Mouse (Mus musculus): Measurements from ENCODE around the gene Zc3h12b. TPM values are rescaled to one million over a fixed set of nuclear protein-coding genes. Genes with fewer than 3 reads are reported as not detected.

The Zc3h12b gene
- total RNA-seq, 1 experiment, result 0.62 TPM

DNA sequence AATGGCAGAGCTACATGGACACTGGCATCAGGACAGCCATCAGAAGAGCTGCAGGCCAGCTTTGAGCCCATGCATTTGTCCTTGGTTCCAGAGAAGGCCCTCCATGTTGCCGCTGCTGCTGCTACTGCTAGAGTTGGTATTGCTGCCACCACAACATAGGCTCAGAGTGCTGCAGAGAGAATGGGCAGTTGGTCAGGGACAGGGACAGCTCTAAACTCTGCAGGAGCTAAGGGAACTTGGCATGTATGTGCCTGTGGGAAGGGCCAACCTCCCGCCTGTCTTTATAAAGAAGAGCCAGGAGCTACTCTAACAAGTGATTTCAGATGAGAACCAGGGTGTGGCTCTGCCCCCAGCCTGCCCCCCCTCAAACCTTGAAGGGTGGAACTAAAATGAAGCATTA lies 224.0 kb downstream of the Zc3h12b start:
- H3K36me3 ChIP-seq (ENCODE audit: control insufficient read depth, insufficient read depth, low read length, poor library complexity, severe bottlenecking), result peaks cover 8% of the 10 kb centered on the region
- H3K27ac ChIP-seq (ENCODE audit: insufficient read depth, low read depth, low read length, poor library complexity, severe bottlenecking), result no peak overlapping the region
- H3K4me3 ChIP-seq (ENCODE audit: insufficient read depth in 1 of 2, low read depth in 1 of 2, low read length in 2 of 2, poor library complexity in 1 of 2, severe bottlenecking in 1 of 2), result no peak overlapping the region
- H3K9me3 ChIP-seq (ENCODE audit: control insufficient read depth, insufficient read depth, low read depth, low read length), result no peaks in the 10 kb centered on the region
- no peaks in the 10 kb centered on the region for H3K4me1 ChIP-seq (ENCODE audit: control insufficient read depth in 2 of 2, insufficient read depth in 2 of 2, low read length in 2 of 2, poor library complexity in 1 of 2)
- no peak for DNase-seq (ENCODE audit: low read depth, low spot score)
- TF ChIP-seq HCFC1 (IDR thresholded peaks at IDR 0.05; ENCODE audit: borderline replicate concordance, insufficient read depth, low read length) (no peak), ZNF384 (IDR thresholded peaks at IDR 0.05; ENCODE audit: low read depth, low read length) (no peak), ZC3H11A (IDR thresholded peaks at IDR 0.05; ENCODE audit: borderline replicate concordance, low read depth, low read length) (no peak), MAFK (IDR thresholded peaks at IDR 0.05; ENCODE audit: insufficient read depth, low read depth, low read length) (no peak), CHD2 (IDR thresholded peaks at IDR 0.05; ENCODE audit: low read depth, low read length) (no peak)
- no peak overlapping the region for H3K9ac ChIP-seq (ENCODE audit: insufficient read depth, low read depth, low read length, poor library complexity, severe bottlenecking)
- in situ Hi-C loops (cut with MboI; ENCODE audit: low sequenced_read_pairs in 2 of 2, unreplicated experiment in 2 of 2), result no loop called here

DNA sequence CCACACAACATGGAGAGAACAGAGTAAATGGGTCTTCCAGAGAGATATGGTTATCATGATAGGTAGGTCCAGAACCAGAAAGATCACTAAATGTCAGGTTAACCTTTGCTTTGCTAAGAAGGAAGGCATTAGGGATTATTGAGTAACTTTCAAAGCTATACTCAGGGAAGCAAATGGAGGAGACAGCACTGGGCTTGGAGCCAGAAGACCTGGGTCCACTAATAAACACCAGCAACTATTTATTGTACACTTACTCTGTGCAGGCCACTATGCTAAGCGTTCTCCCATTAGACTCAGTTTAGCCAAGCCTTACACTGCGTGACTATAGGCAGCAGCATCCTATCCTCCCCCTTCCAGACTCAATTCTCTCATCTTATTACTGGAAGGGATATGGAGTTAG lies 234.0 kb downstream of the Zc3h12b start:
- Histone ChIP-seq H3K9ac (ENCODE audit: insufficient read depth, low read depth, low read length, poor library complexity, severe bottlenecking) (no peak overlapping the region), H3K9me3 (ENCODE audit: control insufficient read depth, insufficient read depth, low read depth, low read length) (no peaks in the 10 kb centered on the region), H3K36me3 (ENCODE audit: control insufficient read depth, insufficient read depth, low read length, poor library complexity, severe bottlenecking) (peaks cover 15% of the 10 kb centered on the region), H3K27ac (ENCODE audit: insufficient read depth, low read depth, low read length, poor library complexity, severe bottlenecking) (no peak overlapping the region), H3K4me1 (ENCODE audit: control insufficient read depth in 2 of 2, insufficient read depth in 2 of 2, low read length in 2 of 2, poor library complexity in 1 of 2) (no peaks in the 10 kb centered on the region), H3K4me3 (ENCODE audit: insufficient read depth in 1 of 2, low read depth in 1 of 2, low read length in 2 of 2, poor library complexity in 1 of 2, severe bottlenecking in 1 of 2) (no peak overlapping the region)
- no peak for TF ChIP-seq CHD2 (IDR thresholded peaks at IDR 0.05; ENCODE audit: low read depth, low read length)
- no peak for TF ChIP-seq HCFC1 (IDR thresholded peaks at IDR 0.05; ENCODE audit: borderline replicate concordance, insufficient read depth, low read length)
- no peak for TF ChIP-seq ZNF384 (IDR thresholded peaks at IDR 0.05; ENCODE audit: low read depth, low read length)
- no peak for TF ChIP-seq MAFK (IDR thresholded peaks at IDR 0.05; ENCODE audit: insufficient read depth, low read depth, low read length)
- TF ChIP-seq ZC3H11A (IDR thresholded peaks at IDR 0.05; ENCODE audit: borderline replicate concordance, low read depth, low read length), result no peak
- in situ Hi-C loops (cut with MboI; ENCODE audit: low sequenced_read_pairs in 2 of 2, unreplicated experiment in 2 of 2), result no loop called here
- DNase-seq (ENCODE audit: low read depth, low spot score), result no peak

DNA sequence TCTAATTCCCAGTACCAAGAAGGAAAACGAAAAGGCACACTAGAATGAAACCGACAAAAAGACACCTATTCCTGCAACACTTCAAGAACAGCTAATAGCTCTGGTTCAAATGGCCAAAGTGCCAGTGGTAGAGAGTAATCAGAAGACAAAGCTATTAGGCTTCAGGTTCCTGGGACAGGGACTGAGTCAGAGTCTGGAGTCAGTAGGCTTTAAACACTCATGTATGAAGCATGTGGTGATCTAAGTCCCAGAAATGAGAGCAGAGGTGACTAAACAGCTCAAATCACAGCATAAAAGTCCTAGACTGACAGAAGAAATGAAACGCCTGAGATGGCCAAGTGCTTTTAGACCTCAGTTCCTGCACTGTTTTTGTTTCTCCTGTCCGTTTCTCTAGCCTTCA lies 236.7 kb downstream of the Zc3h12b start:
- H3K4me3 ChIP-seq (ENCODE audit: insufficient read depth in 1 of 2, low read depth in 1 of 2, low read length in 2 of 2, poor library complexity in 1 of 2, severe bottlenecking in 1 of 2), result no peak overlapping the region
- H3K4me1 ChIP-seq (ENCODE audit: control insufficient read depth in 2 of 2, insufficient read depth in 2 of 2, low read length in 2 of 2, poor library complexity in 1 of 2), result no peaks in the 10 kb centered on the region
- H3K27ac ChIP-seq (ENCODE audit: insufficient read depth, low read depth, low read length, poor library complexity, severe bottlenecking), result no peak overlapping the region
- H3K9ac ChIP-seq (ENCODE audit: insufficient read depth, low read depth, low read length, poor library complexity, severe bottlenecking), result no peak overlapping the region
- no peak for TF ChIP-seq CHD2 (IDR thresholded peaks at IDR 0.05; ENCODE audit: low read depth, low read length)
- TF ChIP-seq HCFC1 (IDR thresholded peaks at IDR 0.05; ENCODE audit: borderline replicate concordance, insufficient read depth, low read length), result no peak
- TF ChIP-seq MAFK (IDR thresholded peaks at IDR 0.05; ENCODE audit: insufficient read depth, low read depth, low read length), result no peak
- no peak for TF ChIP-seq ZC3H11A (IDR thresholded peaks at IDR 0.05; ENCODE audit: borderline replicate concordance, low read depth, low read length)
- TF ChIP-seq ZNF384 (IDR thresholded peaks at IDR 0.05; ENCODE audit: low read depth, low read length), result no peak
- DNase-seq (ENCODE audit: low read depth, low spot score), result no peak
- in situ Hi-C loops (cut with MboI; ENCODE audit: low sequenced_read_pairs in 2 of 2, unreplicated experiment in 2 of 2), result no loop called here
- H3K36me3 ChIP-seq (ENCODE audit: control insufficient read depth, insufficient read depth, low read length, poor library complexity, severe bottlenecking), result peaks cover 20% of the 10 kb centered on the region
- no peaks in the 10 kb centered on the region for H3K9me3 ChIP-seq (ENCODE audit: control insufficient read depth, insufficient read depth, low read depth, low read length)

DNA sequence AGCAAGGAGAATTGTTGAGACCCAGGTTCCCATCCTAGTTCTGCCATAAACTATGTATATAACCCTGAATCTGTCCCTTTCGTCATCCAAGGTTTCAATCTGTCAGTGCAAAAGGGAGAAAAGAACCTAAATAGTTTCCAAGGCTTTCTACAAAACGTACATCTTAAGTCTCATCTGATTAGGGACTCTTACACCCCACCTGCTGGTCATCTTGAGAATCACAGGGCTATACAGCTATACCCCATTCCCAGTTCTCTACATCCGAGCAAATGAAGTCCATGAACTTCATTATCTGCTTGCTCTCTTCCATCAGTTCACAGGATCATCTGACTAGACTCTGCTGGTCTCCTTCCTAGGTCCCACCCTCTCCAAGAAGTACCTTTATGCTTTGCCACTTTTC lies 239.3 kb downstream of the Zc3h12b start:
- Histone ChIP-seq H3K9ac (ENCODE audit: insufficient read depth, low read depth, low read length, poor library complexity, severe bottlenecking) (no peak overlapping the region), H3K4me3 (ENCODE audit: insufficient read depth in 1 of 2, low read depth in 1 of 2, low read length in 2 of 2, poor library complexity in 1 of 2, severe bottlenecking in 1 of 2) (no peak overlapping the region), H3K27ac (ENCODE audit: insufficient read depth, low read depth, low read length, poor library complexity, severe bottlenecking) (no peak overlapping the region), H3K4me1 (ENCODE audit: control insufficient read depth in 2 of 2, insufficient read depth in 2 of 2, low read length in 2 of 2, poor library complexity in 1 of 2) (no peaks in the 10 kb centered on the region), H3K36me3 (ENCODE audit: control insufficient read depth, insufficient read depth, low read length, poor library complexity, severe bottlenecking) (peaks cover 15% of the 10 kb centered on the region), H3K9me3 (ENCODE audit: control insufficient read depth, insufficient read depth, low read depth, low read length) (no peaks in the 10 kb centered on the region)
- in situ Hi-C loops (cut with MboI; ENCODE audit: low sequenced_read_pairs in 2 of 2, unreplicated experiment in 2 of 2), result no loop called here
- DNase-seq (ENCODE audit: low read depth, low spot score), result no peak
- no peak for TF ChIP-seq HCFC1 (IDR thresholded peaks at IDR 0.05; ENCODE audit: borderline replicate concordance, insufficient read depth, low read length)
- no peak for TF ChIP-seq ZC3H11A (IDR thresholded peaks at IDR 0.05; ENCODE audit: borderline replicate concordance, low read depth, low read length)
- TF ChIP-seq MAFK (IDR thresholded peaks at IDR 0.05; ENCODE audit: insufficient read depth, low read depth, low read length), result no peak
- no peak for TF ChIP-seq ZNF384 (IDR thresholded peaks at IDR 0.05; ENCODE audit: low read depth, low read length)
- TF ChIP-seq CHD2 (IDR thresholded peaks at IDR 0.05; ENCODE audit: low read depth, low read length), result no peak
